In the genomic region with DNA sequence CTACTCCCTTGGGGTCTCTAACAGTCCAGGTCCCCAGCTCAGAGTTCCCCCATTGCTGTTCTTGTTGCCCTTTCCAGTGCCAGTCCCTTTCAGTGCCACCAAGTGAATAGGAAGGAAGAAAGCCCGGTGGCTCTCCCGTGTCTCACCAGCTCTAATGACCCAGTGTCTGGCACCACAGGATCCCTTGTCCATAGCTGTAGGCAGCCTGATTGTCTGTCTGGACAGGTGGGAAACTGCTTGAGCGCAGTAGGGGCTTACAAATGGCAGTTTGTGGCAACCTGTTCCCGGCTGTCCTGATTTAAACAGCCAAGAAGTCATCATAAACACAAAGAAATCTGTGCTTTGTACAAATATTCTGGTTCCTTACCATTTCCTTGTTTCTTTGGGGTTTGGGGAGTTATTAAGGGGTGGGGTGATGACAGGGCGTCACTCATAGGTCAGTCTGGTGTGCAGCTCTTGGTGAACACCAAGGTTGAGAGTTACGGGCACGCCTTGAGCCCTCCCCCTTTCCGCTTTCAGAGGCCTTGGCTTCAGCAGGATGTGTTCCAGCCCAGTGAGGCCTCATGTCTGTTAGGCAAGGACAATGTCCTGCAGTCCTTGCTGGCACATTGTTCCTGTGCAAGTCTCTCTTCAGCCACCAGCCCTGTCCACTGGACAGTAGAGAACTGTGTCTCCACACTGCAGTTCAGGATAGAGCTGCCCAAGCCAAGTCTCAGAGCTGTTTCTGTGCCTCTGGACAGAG, we compare ENCODE assay signal across 8 mouse cellular contexts.
DNase-seq lines count a peak whose midpoint lies in the region; ATAC-seq and TF ChIP-seq lines count a peak whose summit lies in the region.
"Had no signal": no experiment of that assay in that cellular context is flagged by ENCODE, and none has a peak within 500 bp of the region (broad histone marks: within the 10 kb centered on the region; RNA-seq: fewer than 3 reads in every experiment).

No protein-coding gene starts in this region.

- no peaks in the 10 kb centered on the region; the same call in 1 of the 2 replicates for H3K36me3 ChIP-seq in heart, postnatal 0 days (replicated peaks; ENCODE audit: control insufficient read depth, insufficient read depth, low read length)

- no peaks in the 10 kb centered on the region for H3K27me3 ChIP-seq in cerebellum, adult 2 months (ENCODE audit: control insufficient read depth, insufficient read depth, low read length)
- no peaks in the 10 kb centered on the region for H3K27me3 ChIP-seq in heart, postnatal 0 days (ENCODE audit: control insufficient read depth, insufficient read depth, low read length)

- 0 out of 2 replicates have a peak overlapping the region, but pooled peaks have one; percentile 0 for H3K9ac ChIP-seq in heart, postnatal 0 days (replicated peaks; ENCODE audit: low read depth, low read length)

- 25% methylated on average over 8 of the region's 8 CpGs for WGBS in cerebellum, adult 2 months
- WGBS in heart, postnatal 0 days: 69% methylated on average over 8 of the region's 8 CpGs

- DNase-seq in adrenal gland, postnatal 14 days: peak; percentile 91
- DNase-seq in cerebellum, adult 2 months: peak; percentile 70 to 81
- DNase-seq in heart, postnatal 0 days (ENCODE audit: low spot score): peak; percentile 66
- DNase-seq in kidney, postnatal 36 days: peak; percentile 84 to 90
- DNase-seq in urinary bladder, postnatal 25 days (ENCODE audit: low spot score): no peak
- no peak for DNase-seq in left cerebral cortex, postnatal 25 days (ENCODE audit: low spot score in 2 of 2)

- peaks cover 61% of the 10 kb centered on the region for H3K4me1 ChIP-seq in cerebellum, adult 2 months (ENCODE audit: control insufficient read depth, insufficient read depth, low read length)
- peaks cover 74% of the 10 kb centered on the region for H3K4me1 ChIP-seq in heart, postnatal 0 days (ENCODE audit: control insufficient read depth, insufficient read depth)

- H3K4me2 ChIP-seq in heart, postnatal 0 days (ENCODE audit: low read depth, low read length): no peak overlapping the region

- intact Hi-C loops in left cerebral cortex, postnatal 25 days (cut with DNase I): no loop called here

- 0 out of 2 replicates have a peak, but pooled peaks have one; percentile 40 for TF ChIP-seq EP300 in heart, postnatal 0 days (IDR thresholded peaks at IDR 0.05; ENCODE audit: low read depth)

- TF ChIP-seq POLR2A in cerebellum, adult 2 months (IDR thresholded peaks at IDR 0.05; ENCODE audit: borderline replicate concordance, insufficient read depth, low read length): no peak

- no peaks in the 10 kb centered on the region for H3K9me3 ChIP-seq in heart, postnatal 0 days (replicated peaks; ENCODE audit: control insufficient read depth, low read length)

- H3K27ac ChIP-seq in cerebellum, adult 2 months (ENCODE audit: insufficient read depth, low read length): no peak overlapping the region
- peak overlapping the region; percentile 90 for H3K27ac ChIP-seq in heart, postnatal 0 days (ENCODE audit: low read depth)

- no peak overlapping the region for H3K4me3 ChIP-seq in cerebellum, adult 2 months (replicated peaks; ENCODE audit: insufficient read depth, low read depth, low read length)
- H3K4me3 ChIP-seq in heart, postnatal 0 days (ENCODE audit: low read depth, low read length): no peak overlapping the region
- H3K4me3 ChIP-seq: myocyte had no signal

- TF ChIP-seq CTCF in cerebellum, adult 2 months (IDR thresholded peaks at IDR 0.05; ENCODE audit: borderline replicate concordance, insufficient read depth, low read depth, low read length): no peak
- no peak for TF ChIP-seq CTCF in heart, postnatal 0 days (IDR thresholded peaks at IDR 0.05; ENCODE audit: low read depth)

- peak; percentile 22; the same call in 1 of the 2 replicates for ATAC-seq in heart, postnatal 0 days (ENCODE audit: insufficient read depth, low read depth)
- 0 out of 2 replicates have a peak, but pooled peaks have one; percentile 14 for ATAC-seq in megakaryocyte, adult 5-6 weeks (ENCODE audit: poor library complexity, severe bottlenecking)

Comparison
In these comparisons a context has a peak if more than half of its experiments do, and no peak if none do; other contexts are left out.
1. DNase-seq: peak in adrenal gland, postnatal 14 days (single experiment), cerebellum, adult 2 months (2 of 2), heart, postnatal 0 days (single experiment) and kidney, postnatal 36 days (2 of 2); none in urinary bladder, postnatal 25 days (single experiment) and left cerebral cortex, postnatal 25 days (0 of 2).